Mouse (Mus musculus): ENCODE results near the gene Apbb2. TPM values are rescaled to one million over a fixed set of nuclear protein-coding genes. Genes with fewer than 3 reads are reported as not detected.

The Apbb2 gene
- 30.9 and 32.9 TPM in 2 replicates for polyA plus RNA-seq (2014; fragmentation: Nextera tagmentation; extraction: Ambion mirVana)

DNA sequence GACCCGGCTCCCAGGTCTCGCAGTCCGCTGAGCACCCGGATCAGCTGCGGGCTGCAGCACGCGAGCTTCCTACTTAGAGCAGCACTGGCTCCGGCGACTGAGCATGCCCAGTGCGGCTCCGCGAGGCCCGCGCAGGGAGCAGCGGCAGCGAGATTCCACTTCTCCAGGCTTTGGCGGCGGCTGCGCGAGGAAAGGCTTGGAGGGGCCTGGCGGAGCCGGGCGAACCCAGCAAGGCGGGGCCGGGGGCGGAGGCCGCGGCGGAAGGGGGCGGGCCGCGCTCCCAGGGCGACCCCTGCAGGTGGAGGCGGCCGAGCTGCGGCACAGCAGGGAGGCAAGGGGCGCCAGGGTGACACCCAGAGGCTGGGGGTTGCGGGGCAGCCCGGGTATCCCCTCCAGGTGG lies at the start of gene Apbb2:
Gene Apbb2 (minus strand): TSS at position 188 of the 400 bp plus-strand sequence.
- H3K9me3 ChIP-seq (ENCODE audit: control insufficient read depth, low read length), result no peaks in the 10 kb centered on the region
- peak within 1 kb of the TSS; percentile 97 for H3K9ac ChIP-seq (ENCODE audit: low read length)
- H3K4me1 ChIP-seq (ENCODE audit: control insufficient read depth in 2 of 2, insufficient read depth in 2 of 2, low read length in 2 of 2), result peaks cover 10 to 31% of the 10 kb centered on the region in 2 experiments
- peak within 1 kb of the TSS; percentile 92 for H3K4me2 ChIP-seq (ENCODE audit: low read length)
- no peaks in the 10 kb centered on the region for H3K36me3 ChIP-seq (ENCODE audit: control insufficient read depth, insufficient read depth, low read length)
- peak; percentile 94 for ATAC-seq (ENCODE audit: insufficient number of reproducible peaks, insufficient read depth, low FRiP score, low read depth)
- no peaks in the 10 kb centered on the region for H3K27me3 ChIP-seq (ENCODE audit: control insufficient read depth, insufficient read depth, low read length)
- peak within 1 kb of the TSS; percentile 92 to 97 for H3K27ac ChIP-seq (replicated peaks in 1 of 2; ENCODE audit: control insufficient read depth in 1 of 2, insufficient read depth in 1 of 2, low read depth in 2 of 2, low read length in 2 of 2)
- under 1% methylated on average over 39 of the region's 39 CpGs for WGBS
- H3K4me3 ChIP-seq (ENCODE audit: control insufficient read depth in 1 of 2, insufficient read depth in 1 of 2, low read depth in 1 of 2, low read length in 2 of 2), result peak within 1 kb of the TSS; percentile 83 to 95

DNA sequence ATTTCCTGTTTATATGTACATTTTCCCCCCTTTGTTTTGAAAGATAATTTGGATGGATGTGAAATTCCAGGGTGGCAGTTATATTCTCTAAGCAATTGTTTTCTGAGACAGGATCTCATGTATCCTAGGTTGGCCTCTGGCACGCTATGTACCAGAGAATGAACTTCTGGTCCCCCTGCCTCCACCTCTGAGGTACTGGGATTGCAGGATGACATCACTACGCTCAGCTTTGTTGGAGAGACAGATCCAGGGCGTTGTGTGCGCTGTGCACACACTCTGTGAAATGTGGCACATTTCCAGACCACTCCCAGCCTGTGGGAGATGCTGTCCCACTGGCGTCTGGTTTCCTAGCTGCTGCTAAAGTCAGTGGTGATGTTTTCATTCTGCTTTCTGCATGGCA lies 35.6 kb upstream of the Apbb2 start:
- peak; percentile 78 for ATAC-seq (ENCODE audit: insufficient number of reproducible peaks, insufficient read depth, low FRiP score, low read depth)
- Histone ChIP-seq H3K9me3 (ENCODE audit: control insufficient read depth, low read length) (no peaks in the 10 kb centered on the region), H3K9ac (ENCODE audit: low read length) (no peak overlapping the region), H3K4me2 (ENCODE audit: low read length) (no peak overlapping the region), H3K27me3 (ENCODE audit: control insufficient read depth, insufficient read depth, low read length) (no peaks in the 10 kb centered on the region), H3K36me3 (ENCODE audit: control insufficient read depth, insufficient read depth, low read length) (no peaks in the 10 kb centered on the region), H3K4me1 (ENCODE audit: control insufficient read depth in 2 of 2, insufficient read depth in 2 of 2, low read length in 2 of 2) (peaks cover 2 to 6% of the 10 kb centered on the region in 2 experiments; a peak in 2 of 4 replicates), H3K4me3 (ENCODE audit: control insufficient read depth in 1 of 2, insufficient read depth in 1 of 2, low read depth in 1 of 2, low read length in 2 of 2) (no peak overlapping the region), H3K27ac (replicated peaks in 1 of 2; ENCODE audit: control insufficient read depth in 1 of 2, insufficient read depth in 1 of 2, low read depth in 2 of 2, low read length in 2 of 2) (peak overlapping the region; percentile 29 to 45; a peak in 3 of 4 replicates)
- 15% methylated on average over 5 of the region's 5 CpGs for WGBS

DNA sequence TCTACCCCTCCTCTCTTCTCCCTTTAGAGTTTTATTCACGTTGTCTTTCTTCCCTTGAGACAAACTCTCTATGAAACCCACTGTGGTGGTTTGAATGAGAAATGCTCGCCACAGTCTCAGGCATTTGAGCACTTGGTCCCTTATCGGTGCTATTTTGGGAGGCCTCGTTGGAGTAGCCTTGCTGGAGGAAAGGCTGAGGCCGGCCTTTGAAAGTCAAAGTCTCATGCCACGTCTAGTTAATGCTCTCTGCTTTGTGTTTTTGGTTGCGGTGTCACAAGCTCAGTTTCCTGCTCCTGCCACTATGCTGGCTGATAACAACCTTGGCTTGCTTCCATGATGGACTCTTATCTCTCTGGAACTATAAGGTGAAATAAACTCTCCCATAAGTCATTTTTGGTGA lies 28.9 kb upstream of the Apbb2 start:
- ATAC-seq (ENCODE audit: insufficient number of reproducible peaks, insufficient read depth, low FRiP score, low read depth), result peak; percentile 75
- Histone ChIP-seq H3K4me2 (ENCODE audit: low read length) (peak overlapping the region; percentile 51), H3K27ac (replicated peaks in 1 of 2; ENCODE audit: control insufficient read depth in 1 of 2, insufficient read depth in 1 of 2, low read depth in 2 of 2, low read length in 2 of 2) (peak overlapping the region; percentile 90 to 94)

DNA sequence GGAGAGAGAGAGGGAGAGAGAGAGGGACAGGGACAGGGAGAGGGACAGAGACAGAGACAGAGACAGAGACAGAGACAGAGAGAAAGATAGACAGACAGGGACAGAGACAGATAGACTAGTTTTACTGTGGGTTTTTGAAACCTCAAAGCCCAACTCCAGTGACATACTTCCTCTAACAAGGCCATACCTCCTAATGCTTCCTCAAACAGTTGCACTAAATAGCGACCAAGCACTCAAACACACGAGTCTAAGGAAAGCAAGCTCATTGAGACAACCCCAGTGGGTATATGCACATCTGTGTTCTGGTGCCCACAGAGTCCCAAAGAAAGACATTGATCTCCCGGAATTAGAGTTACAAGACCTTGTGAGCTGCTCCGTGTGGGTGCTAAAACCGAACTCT lies 24.7 kb upstream of the Apbb2 start:
- Histone ChIP-seq H3K9ac (ENCODE audit: low read length) (no peak overlapping the region), H3K36me3 (ENCODE audit: control insufficient read depth, insufficient read depth, low read length) (no peaks in the 10 kb centered on the region), H3K4me1 (ENCODE audit: control insufficient read depth in 2 of 2, insufficient read depth in 2 of 2, low read length in 2 of 2) (peaks cover 13 to 21% of the 10 kb centered on the region in 2 experiments), H3K4me3 (ENCODE audit: control insufficient read depth in 1 of 2, insufficient read depth in 1 of 2, low read depth in 1 of 2, low read length in 2 of 2) (no peak overlapping the region), H3K27me3 (ENCODE audit: control insufficient read depth, insufficient read depth, low read length) (no peaks in the 10 kb centered on the region), H3K27ac (replicated peaks in 1 of 2; ENCODE audit: control insufficient read depth in 1 of 2, insufficient read depth in 1 of 2, low read depth in 2 of 2, low read length in 2 of 2) (no peak overlapping the region), H3K4me2 (ENCODE audit: low read length) (no peak overlapping the region), H3K9me3 (ENCODE audit: control insufficient read depth, low read length) (peaks cover 7% of the 10 kb centered on the region; the same call in 1 of the 2 replicates)
- no peak for ATAC-seq (ENCODE audit: insufficient number of reproducible peaks, insufficient read depth, low FRiP score, low read depth)
- 85% methylated on average over 5 of the region's 5 CpGs for WGBS

More for the DNA sequence above, 28.9 kb upstream of the Apbb2 start:
- no peak overlapping the region for H3K4me3 ChIP-seq (ENCODE audit: control insufficient read depth in 1 of 2, insufficient read depth in 1 of 2, low read depth in 1 of 2, low read length in 2 of 2)
- no peaks in the 10 kb centered on the region for H3K36me3 ChIP-seq (ENCODE audit: control insufficient read depth, insufficient read depth, low read length)
- H3K9me3 ChIP-seq (ENCODE audit: control insufficient read depth, low read length), result no peaks in the 10 kb centered on the region
- H3K4me1 ChIP-seq (ENCODE audit: control insufficient read depth in 2 of 2, insufficient read depth in 2 of 2, low read length in 2 of 2), result peaks cover 15 to 21% of the 10 kb centered on the region in 2 experiments
- peak overlapping the region; percentile 51; the same call in 1 of the 2 replicates for H3K9ac ChIP-seq (ENCODE audit: low read length)
- WGBS, result under 1% methylated on average over 7 of the region's 7 CpGs
- H3K27me3 ChIP-seq (ENCODE audit: control insufficient read depth, insufficient read depth, low read length), result no peaks in the 10 kb centered on the region

DNA sequence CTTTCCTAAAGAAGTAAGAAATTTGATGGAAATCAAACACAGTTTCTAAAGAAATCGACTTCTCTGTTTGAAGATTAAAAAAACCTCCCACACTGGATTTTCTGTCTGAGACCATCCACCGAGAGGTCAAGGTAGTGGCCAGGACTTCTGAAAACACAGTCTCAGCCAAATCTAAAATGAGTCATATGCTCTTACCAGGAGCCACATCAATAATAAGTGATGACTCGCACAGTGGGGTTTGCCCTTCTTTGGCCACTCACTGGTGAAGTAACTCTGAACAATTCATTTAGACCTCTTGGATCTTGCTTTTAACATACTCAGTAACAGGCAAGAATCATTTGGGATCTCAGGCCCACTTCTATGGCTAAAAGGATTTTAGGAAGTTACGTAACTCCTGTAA lies 23.6 kb upstream of the Apbb2 start:
- Histone ChIP-seq H3K9ac (ENCODE audit: low read length) (no peak overlapping the region), H3K4me2 (ENCODE audit: low read length) (no peak overlapping the region), H3K4me3 (ENCODE audit: control insufficient read depth in 1 of 2, insufficient read depth in 1 of 2, low read depth in 1 of 2, low read length in 2 of 2) (no peak overlapping the region), H3K4me1 (ENCODE audit: control insufficient read depth in 2 of 2, insufficient read depth in 2 of 2, low read length in 2 of 2) (peaks cover 3 to 12% of the 10 kb centered on the region in 2 experiments), H3K27ac (replicated peaks in 1 of 2; ENCODE audit: control insufficient read depth in 1 of 2, insufficient read depth in 1 of 2, low read depth in 2 of 2, low read length in 2 of 2) (no peak overlapping the region), H3K9me3 (ENCODE audit: control insufficient read depth, low read length) (peaks cover 7% of the 10 kb centered on the region; the same call in 1 of the 2 replicates), H3K36me3 (ENCODE audit: control insufficient read depth, insufficient read depth, low read length) (no peaks in the 10 kb centered on the region), H3K27me3 (ENCODE audit: control insufficient read depth, insufficient read depth, low read length) (no peaks in the 10 kb centered on the region)
- WGBS, result 87% methylated on average over 4 of the region's 4 CpGs
- ATAC-seq (ENCODE audit: insufficient number of reproducible peaks, insufficient read depth, low FRiP score, low read depth), result no peak

DNA sequence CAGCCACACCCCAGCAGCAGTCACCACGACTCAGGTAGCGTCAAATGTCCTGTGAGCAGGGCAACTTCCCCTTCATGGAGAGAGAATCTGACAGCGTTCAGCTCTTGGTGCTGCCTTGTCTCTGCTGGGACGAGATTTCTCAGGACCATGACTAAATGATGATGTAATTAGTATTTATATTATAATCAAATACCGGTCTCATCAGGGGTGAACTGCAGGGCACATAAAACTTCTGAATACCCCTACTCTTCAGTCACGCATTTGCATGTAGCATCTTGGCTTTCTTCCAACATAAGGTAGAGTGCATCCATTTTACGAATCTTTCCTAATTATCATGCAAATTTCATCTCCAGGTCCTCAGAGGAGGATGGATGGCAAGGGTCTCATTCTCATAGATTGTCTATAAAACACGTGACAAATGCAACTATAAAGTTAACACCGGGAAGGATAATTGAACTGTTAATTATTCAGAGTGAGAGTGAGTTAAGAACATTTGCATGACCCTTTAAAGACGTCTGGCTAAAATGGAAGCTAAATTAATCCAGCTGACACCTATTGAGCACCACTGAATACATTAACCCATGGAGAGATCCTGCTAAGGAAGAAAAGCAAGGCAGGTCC lies 17.0 kb upstream of the Apbb2 start:
- Histone ChIP-seq H3K4me1 (ENCODE audit: control insufficient read depth in 2 of 2, insufficient read depth in 2 of 2, low read length in 2 of 2) (no peaks in the 10 kb centered on the region), H3K36me3 (ENCODE audit: control insufficient read depth, insufficient read depth, low read length) (no peaks in the 10 kb centered on the region), H3K4me2 (ENCODE audit: low read length) (no peak overlapping the region), H3K27ac (replicated peaks in 1 of 2; ENCODE audit: control insufficient read depth in 1 of 2, insufficient read depth in 1 of 2, low read depth in 2 of 2, low read length in 2 of 2) (no peak overlapping the region), H3K4me3 (ENCODE audit: control insufficient read depth in 1 of 2, insufficient read depth in 1 of 2, low read depth in 1 of 2, low read length in 2 of 2) (no peak overlapping the region), H3K9ac (ENCODE audit: low read length) (no peak overlapping the region), H3K9me3 (ENCODE audit: control insufficient read depth, low read length) (peaks cover 2% of the 10 kb centered on the region; the same call in 1 of the 2 replicates), H3K27me3 (ENCODE audit: control insufficient read depth, insufficient read depth, low read length) (no peaks in the 10 kb centered on the region)
- no peak for ATAC-seq (ENCODE audit: insufficient number of reproducible peaks, insufficient read depth, low FRiP score, low read depth)
- WGBS, result 60% methylated on average over 10 of the region's 10 CpGs

DNA sequence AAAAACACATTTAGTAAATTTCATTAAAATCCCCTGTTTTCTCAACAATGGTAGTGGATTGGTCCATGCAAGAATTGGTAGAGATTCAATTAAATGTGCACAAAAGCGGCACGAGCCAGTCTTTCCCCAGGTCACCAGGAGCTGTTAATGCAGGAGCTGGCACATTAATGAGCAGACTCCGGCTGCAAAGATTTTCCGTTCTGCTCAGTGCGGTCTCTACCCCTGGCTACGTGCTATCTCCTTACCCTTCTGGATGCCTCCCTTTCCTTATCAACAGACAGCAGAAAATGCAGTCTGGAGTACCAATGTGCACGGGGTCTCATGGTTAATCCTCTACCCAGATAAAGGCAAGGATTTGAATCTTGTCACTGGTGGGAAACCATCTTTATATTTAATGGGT lies 9.2 kb upstream of the Apbb2 start:
- Histone ChIP-seq H3K27ac (replicated peaks in 1 of 2; ENCODE audit: control insufficient read depth in 1 of 2, insufficient read depth in 1 of 2, low read depth in 2 of 2, low read length in 2 of 2) (no peak overlapping the region; a peak in 1 of 4 replicates), H3K4me1 (ENCODE audit: control insufficient read depth in 2 of 2, insufficient read depth in 2 of 2, low read length in 2 of 2) (peaks cover 4 to 8% of the 10 kb centered on the region in 2 experiments; a peak in 3 of 4 replicates), H3K9ac (ENCODE audit: low read length) (0 out of 2 replicates have a peak overlapping the region, but pooled peaks have one; percentile 9), H3K9me3 (ENCODE audit: control insufficient read depth, low read length) (no peaks in the 10 kb centered on the region), H3K27me3 (ENCODE audit: control insufficient read depth, insufficient read depth, low read length) (no peaks in the 10 kb centered on the region), H3K4me3 (ENCODE audit: control insufficient read depth in 1 of 2, insufficient read depth in 1 of 2, low read depth in 1 of 2, low read length in 2 of 2) (no peak overlapping the region), H3K4me2 (ENCODE audit: low read length) (peak overlapping the region; percentile 43), H3K36me3 (ENCODE audit: control insufficient read depth, insufficient read depth, low read length) (no peaks in the 10 kb centered on the region)
- ATAC-seq (ENCODE audit: insufficient number of reproducible peaks, insufficient read depth, low FRiP score, low read depth), result no peak
- 17% methylated on average over 7 of the region's 7 CpGs for WGBS

All from heart, embryonic 14.5 days (tissue).